Mouse (Mus musculus): ENCODE data around the gene Abcc8.

DNA sequence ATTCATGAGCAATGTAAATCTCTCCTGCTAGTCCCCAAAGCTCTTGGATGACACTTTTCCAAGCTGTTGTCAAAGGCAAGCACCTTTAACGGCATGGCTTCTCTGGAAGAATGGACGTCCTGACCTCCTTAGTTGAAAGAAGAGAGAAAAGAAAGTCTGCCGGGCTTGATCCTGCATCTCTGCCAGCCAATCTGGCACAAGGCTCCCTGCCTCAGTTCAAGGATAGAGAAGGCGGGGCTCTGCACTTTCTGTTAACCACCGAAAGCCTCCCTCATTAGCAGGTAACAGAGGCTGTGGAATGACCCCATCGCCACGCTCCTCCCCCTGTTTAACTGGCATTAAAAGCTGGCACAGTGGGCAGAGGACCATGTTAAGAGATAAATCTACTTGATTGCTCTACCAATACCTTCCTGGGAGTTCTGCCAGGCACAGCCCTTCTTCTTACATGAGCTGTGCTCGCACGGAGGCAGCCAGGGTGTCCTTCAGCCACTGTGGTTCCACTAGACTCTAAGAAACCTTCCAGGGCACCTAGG is 26.9 kb downstream of the Abcc8 start:
- TF ChIP-seq POLR2AphosphoS2 (IDR thresholded peaks at IDR 0.05; ENCODE audit: insufficient read length, low read depth) (no peak), POLR2A (IDR thresholded peaks at IDR 0.05; ENCODE audit: insufficient read length, low read depth) (no peak), USF1 (IDR thresholded peaks at IDR 0.05; ENCODE audit: low read depth) (no peak), TCF3 (IDR thresholded peaks at IDR 0.05; ENCODE audit: insufficient read length, low read depth) (no peak), E2F4 (IDR thresholded peaks at IDR 0.05; ENCODE audit: insufficient read depth) (no peak), MAX (IDR thresholded peaks at IDR 0.05; ENCODE audit: low read depth) (no peak)
